Mouse (Mus musculus): Measurements from ENCODE around the gene Sox30. TPM values are rescaled to one million over a fixed set of nuclear protein-coding genes. Genes with fewer than 3 reads are reported as not detected.

Sox30 gene
- polyA plus RNA-seq, 1 experiment: 0.09 TPM

DNA sequence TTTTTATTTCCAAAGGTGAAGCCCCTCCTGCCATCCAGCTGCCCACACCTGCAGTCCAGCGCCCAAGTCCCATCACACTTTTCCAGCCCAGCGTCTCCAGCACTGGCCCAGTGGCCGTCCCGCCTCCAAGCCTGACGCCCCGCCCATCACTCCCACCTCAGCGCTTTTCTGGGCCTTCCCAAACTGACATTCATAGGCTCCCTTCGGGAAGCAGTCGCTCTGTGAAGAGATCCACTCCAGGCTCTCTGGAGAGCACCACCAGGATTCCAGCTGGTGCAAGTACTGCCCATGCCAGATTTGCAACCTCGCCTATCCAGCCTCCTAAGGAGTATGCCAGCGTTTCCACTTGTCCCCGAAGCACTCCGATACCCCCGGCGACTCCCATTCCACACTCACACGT, 11.5 kb downstream of the Sox30 start:
- H3K4me1 ChIP-seq (ENCODE audit: control insufficient read depth, insufficient read depth, low read length): peaks cover 3% of the 10 kb centered on the region
- DNase-seq: peak; percentile 43
- WGBS: 8% methylated on average over 16 of the region's 16 CpGs
- TF ChIP-seq CTCF (IDR thresholded peaks at IDR 0.05; ENCODE audit: insufficient read depth, low read length): no peak
- no peak for TF ChIP-seq POLR2A (IDR thresholded peaks at IDR 0.05; ENCODE audit: borderline replicate concordance, extremely low read depth, low read depth, low read length)
- H3K4me3 ChIP-seq (replicated peaks; ENCODE audit: extremely low read depth, low read depth, low read length): no peak overlapping the region

DNA sequence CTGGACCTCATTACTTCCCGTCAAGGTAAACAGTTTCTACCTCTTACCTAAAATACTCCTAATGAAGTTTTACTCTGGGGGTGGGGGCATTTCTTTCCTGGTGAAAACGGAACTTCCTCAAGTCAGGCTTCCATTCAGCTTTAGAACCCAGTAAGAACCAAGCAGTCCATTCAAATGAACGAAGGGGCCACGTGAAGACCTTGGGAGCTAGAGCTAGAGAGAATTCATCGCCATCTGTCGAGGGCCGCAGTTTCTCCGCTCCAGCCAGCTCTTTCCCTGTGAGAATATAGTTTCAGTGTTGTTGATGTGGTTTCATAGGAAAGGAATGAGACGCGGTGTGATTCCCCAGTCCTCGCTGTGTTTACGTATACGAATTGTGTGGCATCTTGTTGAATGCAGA, 12.0 kb downstream of the Sox30 start:
- TF ChIP-seq CTCF (IDR thresholded peaks at IDR 0.05; ENCODE audit: insufficient read depth, low read length) (no peak), POLR2A (IDR thresholded peaks at IDR 0.05; ENCODE audit: borderline replicate concordance, extremely low read depth, low read depth, low read length) (no peak)
- H3K4me3 ChIP-seq (replicated peaks; ENCODE audit: extremely low read depth, low read depth, low read length): no peak overlapping the region
- H3K4me1 ChIP-seq (ENCODE audit: control insufficient read depth, insufficient read depth, low read length): peaks cover 3% of the 10 kb centered on the region
- 46% methylated on average over 13 of the region's 13 CpGs for WGBS
- no peak for DNase-seq

DNA sequence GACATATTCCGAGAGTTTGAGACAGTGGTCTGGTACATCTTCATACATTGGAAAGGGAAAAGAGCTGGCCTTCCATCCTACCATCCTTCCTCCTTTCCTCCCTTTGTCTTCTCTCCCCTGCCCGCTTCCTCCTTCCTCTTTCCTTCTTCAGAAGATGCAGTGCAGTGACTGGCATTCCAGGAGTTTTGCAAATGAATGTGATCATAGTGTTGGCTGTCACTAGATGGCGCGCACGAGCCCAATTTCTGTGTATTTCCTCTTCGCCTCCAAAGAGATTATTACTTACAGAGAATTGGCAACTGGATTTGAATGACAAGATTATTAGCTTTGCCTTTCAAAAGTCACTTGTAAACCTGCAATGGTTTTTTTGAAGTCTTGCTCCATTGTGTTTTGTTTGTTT, 36.0 kb downstream of the Sox30 start:
- H3K4me1 ChIP-seq (ENCODE audit: control insufficient read depth, insufficient read depth, low read length): no peaks in the 10 kb centered on the region; the same call in 1 of the 2 replicates
- DNase-seq: peak; percentile 64
- TF ChIP-seq CTCF (IDR thresholded peaks at IDR 0.05; ENCODE audit: insufficient read depth, low read length) (peak; percentile 42; the same call in 1 of the 2 replicates), POLR2A (IDR thresholded peaks at IDR 0.05; ENCODE audit: borderline replicate concordance, extremely low read depth, low read depth, low read length) (no peak)
- no peak overlapping the region for H3K4me3 ChIP-seq (replicated peaks; ENCODE audit: extremely low read depth, low read depth, low read length)
- 18% methylated on average over 6 of the region's 6 CpGs for WGBS

- DNase-seq: no peak
- WGBS: 68% methylated on average over 1 of the region's 1 CpGs
- TF ChIP-seq CTCF (IDR thresholded peaks at IDR 0.05; ENCODE audit: insufficient read depth, low read length) (no peak), POLR2A (IDR thresholded peaks at IDR 0.05; ENCODE audit: borderline replicate concordance, extremely low read depth, low read depth, low read length) (no peak)
- H3K4me1 ChIP-seq (ENCODE audit: control insufficient read depth, insufficient read depth, low read length): no peaks in the 10 kb centered on the region; the same call in 1 of the 2 replicates
- no peak overlapping the region for H3K4me3 ChIP-seq (replicated peaks; ENCODE audit: extremely low read depth, low read depth, low read length)
Measured at GRCm38 (mm10) chr11:46020246-46020645, 40.1 kb downstream of the Sox30 start.

DNA sequence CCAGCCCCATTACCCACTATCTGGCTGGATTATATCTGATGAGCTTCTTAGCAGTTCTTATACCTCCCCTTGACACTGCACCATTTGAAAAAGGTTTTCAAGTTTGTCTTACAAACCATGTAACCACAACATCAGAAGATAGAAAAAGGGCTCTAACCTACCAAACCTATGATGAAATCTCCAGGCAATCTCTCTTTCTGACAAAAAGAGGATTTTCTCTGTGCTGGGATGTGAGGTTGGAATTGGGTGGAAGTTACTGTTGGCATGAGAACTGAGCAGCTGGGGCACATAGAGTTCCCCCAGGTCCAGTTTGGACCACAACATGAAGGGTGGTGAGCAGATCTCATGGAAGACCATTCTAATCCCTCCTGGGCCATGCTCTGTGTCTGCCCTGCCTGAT, 41.7 kb downstream of the Sox30 start:
- TF ChIP-seq CTCF (IDR thresholded peaks at IDR 0.05; ENCODE audit: insufficient read depth, low read length) (no peak), POLR2A (IDR thresholded peaks at IDR 0.05; ENCODE audit: borderline replicate concordance, extremely low read depth, low read depth, low read length) (no peak)
- no peaks in the 10 kb centered on the region; the same call in 1 of the 2 replicates for H3K4me1 ChIP-seq (ENCODE audit: control insufficient read depth, insufficient read depth, low read length)

GRCm38 (mm10) chr11:46022983-46023382, 42.9 kb downstream of the Sox30 start:
- WGBS: 60% methylated on average over 6 of the region's 6 CpGs
- DNase-seq: no peak
- H3K4me1 ChIP-seq (ENCODE audit: control insufficient read depth, insufficient read depth, low read length): no peaks in the 10 kb centered on the region; the same call in 1 of the 2 replicates
- H3K4me3 ChIP-seq (replicated peaks; ENCODE audit: extremely low read depth, low read depth, low read length): no peak overlapping the region
- TF ChIP-seq CTCF (IDR thresholded peaks at IDR 0.05; ENCODE audit: insufficient read depth, low read length) (no peak), POLR2A (IDR thresholded peaks at IDR 0.05; ENCODE audit: borderline replicate concordance, extremely low read depth, low read depth, low read length) (no peak)

More for the DNA sequence above, 41.7 kb downstream of the Sox30 start:
- H3K4me3 ChIP-seq (replicated peaks; ENCODE audit: extremely low read depth, low read depth, low read length): no peak overlapping the region
- DNase-seq: no peak

DNA sequence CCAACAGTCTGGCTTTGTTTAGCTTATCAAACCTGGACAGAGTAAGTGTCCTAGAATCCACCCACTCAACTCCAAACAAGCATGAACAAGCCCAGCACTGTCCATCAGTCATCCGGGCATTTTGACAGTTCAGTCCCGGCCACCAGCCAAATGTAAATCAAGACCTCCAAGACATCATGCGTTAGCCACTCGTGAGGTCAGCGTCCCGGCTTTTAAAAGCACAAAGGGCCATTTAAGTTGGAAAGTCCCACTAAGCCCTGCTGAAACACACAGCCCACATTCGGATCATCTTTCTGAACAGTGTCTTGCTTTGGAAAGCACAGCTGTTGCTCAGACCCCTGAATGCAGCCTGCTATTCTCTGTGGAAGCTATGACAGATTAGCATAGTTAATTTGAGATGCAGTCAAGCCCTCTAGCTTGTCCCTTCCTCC, 45.9 kb downstream of the Sox30 start:
- Histone ChIP-seq H3K4me1 (ENCODE audit: control insufficient read depth, insufficient read depth, low read length) (no peaks in the 10 kb centered on the region; the same call in 1 of the 2 replicates), H3K4me3 (replicated peaks; ENCODE audit: extremely low read depth, low read depth, low read length) (no peak overlapping the region)
- DNase-seq: peak; percentile 34
- WGBS: 21% methylated on average over 7 of the region's 7 CpGs
- TF ChIP-seq CTCF (IDR thresholded peaks at IDR 0.05; ENCODE audit: insufficient read depth, low read length) (no peak), POLR2A (IDR thresholded peaks at IDR 0.05; ENCODE audit: borderline replicate concordance, extremely low read depth, low read depth, low read length) (no peak)

GRCm38 (mm10) chr11:46027952-46028814, 48.1 kb downstream of the Sox30 start:
- TF ChIP-seq CTCF (IDR thresholded peaks at IDR 0.05; ENCODE audit: insufficient read depth, low read length): no peak
- TF ChIP-seq POLR2A (IDR thresholded peaks at IDR 0.05; ENCODE audit: borderline replicate concordance, extremely low read depth, low read depth, low read length): no peak
- DNase-seq: no peak
- Histone ChIP-seq H3K4me3 (replicated peaks; ENCODE audit: extremely low read depth, low read depth, low read length) (no peak overlapping the region), H3K4me1 (ENCODE audit: control insufficient read depth, insufficient read depth, low read length) (no peaks in the 10 kb centered on the region; the same call in 1 of the 2 replicates)
- 82% methylated on average over 6 of the region's 6 CpGs for WGBS

DNA sequence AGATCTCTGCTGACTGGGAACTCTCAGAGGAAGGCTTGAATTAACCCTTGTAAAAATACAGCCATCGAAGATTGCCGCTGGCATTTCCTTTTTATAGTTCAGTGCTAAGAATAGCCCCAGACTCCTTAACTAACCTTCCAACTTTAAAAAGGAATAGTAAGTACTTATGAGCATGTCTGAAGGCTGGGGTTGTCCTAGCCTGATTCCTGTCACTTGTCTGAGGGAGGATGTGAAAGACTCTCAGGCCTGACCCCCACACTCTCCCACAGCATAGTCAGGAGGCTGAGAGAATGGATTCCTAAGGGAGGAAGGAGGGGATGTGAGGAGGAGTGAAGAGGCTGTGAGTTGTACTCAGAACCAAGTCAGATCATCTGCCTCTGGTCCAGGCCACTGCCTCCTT, 49.4 kb downstream of the Sox30 start:
- TF ChIP-seq POLR2A (IDR thresholded peaks at IDR 0.05; ENCODE audit: borderline replicate concordance, extremely low read depth, low read depth, low read length) (no peak), CTCF (IDR thresholded peaks at IDR 0.05; ENCODE audit: insufficient read depth, low read length) (no peak)
- no peak for DNase-seq
- Histone ChIP-seq H3K4me1 (ENCODE audit: control insufficient read depth, insufficient read depth, low read length) (no peaks in the 10 kb centered on the region; the same call in 1 of the 2 replicates), H3K4me3 (replicated peaks; ENCODE audit: extremely low read depth, low read depth, low read length) (no peak overlapping the region)
- whole genome bisulfite sequencing: 31% methylated on average over 2 of the region's 2 CpGs

- DNase-seq: no peak
- H3K4me1 ChIP-seq (ENCODE audit: control insufficient read depth, insufficient read depth, low read length): no peaks in the 10 kb centered on the region; the same call in 1 of the 2 replicates
- 88% methylated on average over 2 of the region's 2 CpGs for WGBS
- H3K4me3 ChIP-seq (replicated peaks; ENCODE audit: extremely low read depth, low read depth, low read length): no peak overlapping the region
- TF ChIP-seq CTCF (IDR thresholded peaks at IDR 0.05; ENCODE audit: insufficient read depth, low read length) (no peak), POLR2A (IDR thresholded peaks at IDR 0.05; ENCODE audit: borderline replicate concordance, extremely low read depth, low read depth, low read length) (no peak)
Measured at GRCm38 (mm10) chr11:46030026-46030425, 49.9 kb downstream of the Sox30 start.
